Mouse (Mus musculus) liver, embryonic 13.5 days (tissue): ENCODE measurements around the gene Arhgef9. TPM values are rescaled to one million over a fixed set of nuclear protein-coding genes. Genes with fewer than 3 reads are reported as not detected.

Experiments used
- ATAC-seq: fragments of 200-750 bp; cut with Nextera tagmentation; 2 replicates; pipeline ENCODE4 v1.8.0; 2017; ENCODE audit warnings: low read depth, mild to moderate bottlenecking, moderate number of reproducible peaks, moderate library complexity
- DNase-seq: peaks from one replicate; pipeline ENCODE4 v3.0.0; 2022
- H3K27ac ChIP-seq: fragments of 300-500 bp; sonication (generic); 2 replicates; pipeline ENCODE4 v1.5.1; 2015; ENCODE audit warnings: moderate library complexity, mild to moderate bottlenecking, inconsistent platforms
- H3K27me3 ChIP-seq: fragments of 300-500 bp; sonication (generic); 2 replicates; pipeline ENCODE4 v1.6.1; 2015; ENCODE audit warnings: mild to moderate bottlenecking, inconsistent platforms
- H3K36me3 ChIP-seq: fragments of 300-500 bp; sonication (generic); 2 replicates; pipeline ENCODE4 v1.6.1; 2015; ENCODE audit warnings: mild to moderate bottlenecking, inconsistent platforms
- H3K4me1 ChIP-seq: fragments of 300-500 bp; sonication (generic); replicated peaks from 2 replicates; pipeline ENCODE4 v1.6.1; 2015; ENCODE audit warnings: inconsistent platforms
- H3K4me2 ChIP-seq: fragments of 300-500 bp; sonication (generic); 2 replicates; pipeline ENCODE4 v1.6.1; 2015; ENCODE audit warnings: inconsistent platforms, mild to moderate bottlenecking, moderate library complexity
- H3K4me3 ChIP-seq: fragments of 300-500 bp; sonication (generic); replicated peaks from 2 replicates; pipeline ENCODE4 v1.5.1; 2015; ENCODE audit warnings: mild to moderate bottlenecking, inconsistent platforms
- H3K9ac ChIP-seq: fragments of 300-500 bp; sonication (generic); 2 replicates; pipeline ENCODE4 v1.6.1; 2015; ENCODE audit warnings: mild to moderate bottlenecking, inconsistent platforms
- H3K9me3 ChIP-seq: fragments of 300-500 bp; sonication (generic); replicated peaks from 2 replicates; pipeline ENCODE4 v1.6.1; 2016; ENCODE audit warnings: inconsistent platforms
- WGBS: fragments of 180-500 bp; shearing (Covaris S2); methylation state at CpG from one replicate; pipeline ENCODE4 v1.1.7; 2015; ENCODE audit not compliant: insufficient replicate concordance; 5-methylcytosine and 5-hydroxymethylcytosine counted together
- polyA plus RNA-seq: library from polyadenylated mRNA; unstranded; fragments of >200 nt; fragmentation: Nextera tagmentation; extraction: Ambion mirVana; gene quantifications from 2 replicates; pipeline ENCODE4 v1.2.1, GENCODE M21; 2015

Gene Arhgef9
- polyA plus RNA-seq, 1 experiment from 2014 or later, result 1.1 TPM

DNA sequence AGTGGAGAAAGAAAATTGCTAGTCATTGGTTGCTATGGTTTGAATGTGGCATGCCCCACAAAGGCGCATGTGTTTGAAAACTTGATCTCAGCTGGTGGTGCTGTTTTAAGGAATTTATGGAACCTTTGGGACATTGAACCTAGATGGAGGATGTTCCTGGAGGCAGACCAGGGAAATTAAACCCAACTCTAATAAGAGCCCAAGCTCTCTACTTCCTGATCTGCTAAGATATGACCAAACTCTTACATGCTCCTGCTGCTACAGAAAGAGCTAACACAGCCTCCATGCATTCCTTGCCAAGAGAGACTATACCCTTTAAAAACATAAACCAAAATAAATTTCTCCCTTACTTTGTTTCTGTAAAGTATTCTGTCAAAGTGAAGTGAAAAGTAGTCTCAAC lies 63.7 kb downstream of the Arhgef9 start:
- no peak overlapping the region for H3K9ac ChIP-seq
- no peak overlapping the region for H3K4me2 ChIP-seq
- H3K9me3 ChIP-seq, result no peaks in the 10 kb centered on the region
- DNase-seq, result no peak
- no peak for ATAC-seq
- no peaks in the 10 kb centered on the region for H3K36me3 ChIP-seq
- no peaks in the 10 kb centered on the region; the same call in 1 of the 2 replicates for H3K27me3 ChIP-seq
- no peak overlapping the region for H3K27ac ChIP-seq
- H3K4me1 ChIP-seq, result no peaks in the 10 kb centered on the region
- WGBS, result 81% methylated on average over 1 of the region's 1 CpGs
- no peak overlapping the region for H3K4me3 ChIP-seq

DNA sequence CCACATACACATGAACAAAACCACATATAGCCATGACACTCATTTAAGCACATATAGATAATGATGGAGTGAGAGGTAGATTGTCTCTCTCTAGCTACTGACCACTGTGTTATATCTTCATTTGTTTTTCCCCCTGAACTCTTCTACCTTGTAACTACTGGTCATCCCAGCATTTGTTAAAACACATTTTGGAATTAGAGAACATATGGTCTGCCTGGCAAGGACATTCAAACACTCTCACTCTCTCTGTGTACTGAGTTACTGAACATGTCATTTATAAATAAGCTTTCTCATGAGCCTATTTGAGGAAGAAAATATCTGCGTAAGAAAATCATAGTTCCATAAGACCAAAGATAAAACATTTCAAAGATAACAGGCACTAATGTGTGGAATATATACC lies 64.9 kb downstream of the Arhgef9 start:
- H3K9me3 ChIP-seq, result no peaks in the 10 kb centered on the region
- no peak for ATAC-seq
- DNase-seq, result no peak

GRCm38 (mm10) chrX:95123462-95123861 lies 73.2 kb downstream of the Arhgef9 start:
- no peak for ATAC-seq
- no peak overlapping the region for H3K27ac ChIP-seq

More for the DNA sequence above, 64.9 kb downstream of the Arhgef9 start:
- Histone ChIP-seq H3K27ac (no peak overlapping the region), H3K36me3 (no peaks in the 10 kb centered on the region), H3K4me1 (no peaks in the 10 kb centered on the region), H3K4me3 (no peak overlapping the region), H3K27me3 (no peaks in the 10 kb centered on the region; the same call in 1 of the 2 replicates), H3K4me2 (no peak overlapping the region), H3K9ac (no peak overlapping the region)
- 71% methylated on average over 1 of the region's 1 CpGs for WGBS

DNA sequence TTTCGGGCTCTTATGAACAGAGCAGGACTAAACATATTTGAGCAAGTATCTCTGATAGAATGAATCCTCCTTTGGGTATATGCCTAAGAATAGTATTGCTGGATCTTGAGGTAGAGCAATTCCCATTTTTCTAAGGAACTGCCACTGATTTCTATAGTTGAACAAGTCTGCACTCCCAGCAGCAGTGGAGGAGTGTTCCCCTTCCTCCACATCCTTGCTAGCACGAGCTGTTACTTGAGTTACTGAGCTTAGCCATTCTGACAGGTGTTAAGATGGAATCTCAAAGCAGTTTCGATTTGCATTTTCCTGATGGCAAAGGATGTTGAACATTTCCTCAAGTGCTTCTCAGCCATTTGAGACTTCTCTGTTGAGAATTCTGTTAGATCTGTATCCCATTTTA lies 92.3 kb downstream of the Arhgef9 start:
- no peaks in the 10 kb centered on the region for H3K4me1 ChIP-seq
- no peak for DNase-seq
- no peaks in the 10 kb centered on the region for H3K9me3 ChIP-seq
- no peak overlapping the region for H3K9ac ChIP-seq
- no peaks in the 10 kb centered on the region for H3K36me3 ChIP-seq
- no peak for ATAC-seq
- H3K27ac ChIP-seq, result no peak overlapping the region
- H3K27me3 ChIP-seq, result 0 out of 2 replicates have a peak, but pooled peaks cover 3% of the 10 kb centered on the region
- H3K4me3 ChIP-seq, result no peak overlapping the region
- no peak overlapping the region for H3K4me2 ChIP-seq
- WGBS, result 55% methylated on average over 3 of the region's 3 CpGs

More at GRCm38 (mm10) chrX:95123462-95123861, 73.2 kb downstream of the Arhgef9 start:
- no peak overlapping the region for H3K4me3 ChIP-seq
- DNase-seq, result no peak
- H3K4me2 ChIP-seq, result no peak overlapping the region
- H3K4me1 ChIP-seq, result no peaks in the 10 kb centered on the region
- no peaks in the 10 kb centered on the region for H3K9me3 ChIP-seq
- WGBS, result 72% methylated on average over 6 of the region's 6 CpGs
- no peaks in the 10 kb centered on the region for H3K36me3 ChIP-seq
- no peaks in the 10 kb centered on the region for H3K27me3 ChIP-seq
- H3K9ac ChIP-seq, result no peak overlapping the region

- no peak overlapping the region for H3K27ac ChIP-seq
- no peaks in the 10 kb centered on the region for H3K27me3 ChIP-seq
- no peaks in the 10 kb centered on the region for H3K9me3 ChIP-seq
- no peak for ATAC-seq
- 27% methylated on average over 4 of the region's 4 CpGs for whole genome bisulfite sequencing
- H3K4me1 ChIP-seq, result no peaks in the 10 kb centered on the region
- H3K4me3 ChIP-seq, result no peak overlapping the region
- H3K4me2 ChIP-seq, result no peak overlapping the region
- no peaks in the 10 kb centered on the region for H3K36me3 ChIP-seq
- no peak for DNase-seq
- H3K9ac ChIP-seq, result no peak overlapping the region
Measured at GRCm38 (mm10) chrX:95087674-95088073, 109.0 kb downstream of the Arhgef9 start.

DNA sequence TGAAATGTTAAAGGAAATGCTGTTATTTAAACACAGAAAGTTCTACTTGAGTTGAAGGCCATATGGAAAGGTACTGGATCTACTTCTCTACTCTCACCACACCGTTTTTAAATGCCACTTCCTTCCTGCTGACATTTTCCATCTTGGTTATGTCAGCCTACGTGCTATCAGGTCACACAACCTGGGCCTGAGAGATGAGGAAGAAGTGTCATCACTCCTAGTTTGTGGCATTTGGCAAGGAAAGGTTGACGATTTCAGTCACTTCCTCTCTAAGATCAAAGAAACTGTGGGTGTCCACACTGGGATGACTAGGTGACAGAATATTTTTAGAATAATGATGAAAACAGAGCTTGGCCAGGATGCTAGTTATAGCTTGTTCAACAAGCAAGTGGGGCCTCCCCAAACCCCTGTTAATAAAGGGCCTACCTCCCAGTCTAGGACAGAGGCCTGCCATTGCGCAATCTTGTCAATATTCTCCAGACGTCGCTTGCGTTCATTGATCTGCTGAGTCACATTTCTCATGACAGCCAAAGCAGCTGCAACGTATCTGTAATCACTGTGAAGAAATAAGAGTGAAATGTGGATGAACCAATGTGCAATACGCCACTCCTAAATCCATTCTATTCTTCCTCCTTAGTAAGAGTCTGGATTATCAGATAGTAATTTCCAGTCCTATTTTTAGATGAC lies 119.5 kb downstream of the Arhgef9 start:
- H3K4me1 ChIP-seq, result no peaks in the 10 kb centered on the region; the same call in 1 of the 2 replicates
- H3K4me3 ChIP-seq, result no peak overlapping the region
- no peaks in the 10 kb centered on the region for H3K9me3 ChIP-seq
- H3K9ac ChIP-seq, result no peak overlapping the region
- no peak overlapping the region for H3K27ac ChIP-seq
- no peak overlapping the region for H3K4me2 ChIP-seq
- no peaks in the 10 kb centered on the region for H3K36me3 ChIP-seq
- H3K27me3 ChIP-seq, result no peaks in the 10 kb centered on the region; the same call in 1 of the 2 replicates
- DNase-seq (no peak), ATAC-seq (no peak)
- WGBS, result 40% methylated on average over 9 of the region's 9 CpGs

DNA sequence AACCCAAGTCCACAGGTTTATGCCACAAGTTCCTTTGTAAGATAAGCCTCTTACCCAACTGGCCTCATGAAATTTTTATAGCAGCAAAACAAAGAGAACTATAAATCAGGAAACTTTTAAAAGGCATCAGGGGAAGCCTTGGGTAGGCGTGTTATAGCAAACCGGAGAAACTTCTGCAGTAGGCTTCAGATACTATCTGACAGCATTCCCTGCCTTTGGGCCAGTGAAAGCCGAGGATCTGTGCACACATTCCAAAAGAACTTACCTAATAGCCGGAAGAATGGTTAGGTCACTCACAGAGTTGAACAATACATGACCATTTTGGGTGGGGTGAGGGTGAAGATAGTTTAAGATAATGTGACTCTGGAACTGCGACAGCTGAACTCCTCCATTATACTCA lies 168.7 kb downstream of the Arhgef9 start:
- no peaks in the 10 kb centered on the region for H3K4me1 ChIP-seq
- DNase-seq (no peak), ATAC-seq (no peak)
- H3K36me3 ChIP-seq, result no peaks in the 10 kb centered on the region
- H3K9me3 ChIP-seq, result no peaks in the 10 kb centered on the region
- no peak overlapping the region for H3K9ac ChIP-seq
- WGBS, result 57% methylated on average over 5 of the region's 5 CpGs
- H3K4me2 ChIP-seq, result no peak overlapping the region
- no peak overlapping the region for H3K4me3 ChIP-seq
- no peak overlapping the region for H3K27ac ChIP-seq
- H3K27me3 ChIP-seq, result peaks cover 12% of the 10 kb centered on the region; the same call in 1 of the 2 replicates

- ATAC-seq (peak; percentile 85), DNase-seq (peak; percentile 44)
- no peaks in the 10 kb centered on the region for H3K36me3 ChIP-seq
- H3K4me1 ChIP-seq, result no peaks in the 10 kb centered on the region
- H3K27ac ChIP-seq, result peak within 1 kb of the TSS; percentile 59
- H3K9me3 ChIP-seq, result no peaks in the 10 kb centered on the region
- WGBS, result 12% methylated on average over 30 of the region's 30 CpGs
- H3K27me3 ChIP-seq, result peaks cover 12% of the 10 kb centered on the region; the same call in 1 of the 2 replicates
- H3K9ac ChIP-seq, result peak within 1 kb of the TSS; percentile 57
- peak within 1 kb of the TSS; percentile 76 for H3K4me2 ChIP-seq
- H3K4me3 ChIP-seq, result peak within 1 kb of the TSS; percentile 60
Measured at GRCm38 (mm10) chrX:95026361-95026892, 170.2 kb downstream of the Arhgef9 start, which contains the start of gene Spin4. Gene Spin4, minus strand, starts transcription at chrX:95026682.

GRCm38 (mm10) chrX:95025779-95026360 lies 170.8 kb downstream of the Arhgef9 start:
- ATAC-seq, result no peak; the same call in 1 of the 2 replicates
- no peak for DNase-seq
- Histone ChIP-seq H3K36me3 (no peaks in the 10 kb centered on the region), H3K4me3 (peak overlapping the region; percentile 60), H3K4me1 (no peaks in the 10 kb centered on the region), H3K4me2 (peak overlapping the region; percentile 76), H3K27ac (no peak overlapping the region), H3K9ac (peak overlapping the region; percentile 57), H3K9me3 (no peaks in the 10 kb centered on the region), H3K27me3 (peaks cover 12% of the 10 kb centered on the region; the same call in 1 of the 2 replicates)
- 22% methylated on average over 23 of the region's 23 CpGs for WGBS

GRCm38 (mm10) chrX:95012033-95012432 lies 184.6 kb downstream of the Arhgef9 start:
- Histone ChIP-seq H3K27me3 (peaks cover 7% of the 10 kb centered on the region; the same call in 1 of the 2 replicates), H3K36me3 (no peaks in the 10 kb centered on the region), H3K4me3 (no peak overlapping the region), H3K9me3 (no peaks in the 10 kb centered on the region), H3K27ac (no peak overlapping the region), H3K9ac (no peak overlapping the region), H3K4me2 (no peak overlapping the region), H3K4me1 (no peaks in the 10 kb centered on the region)
- ATAC-seq, result no peak
- no peak for DNase-seq
- 17% methylated on average over 4 of the region's 4 CpGs for WGBS
